In genomic region chr13:99151121-99151520, GRCm38 (mm10) we compare ENCODE assay signal across 15 mouse cellular contexts. TPM values are rescaled to one million over a fixed set of nuclear protein-coding genes. Genes with fewer than 3 reads are reported as not detected.
DNase-seq lines count a peak whose midpoint lies in the region; ATAC-seq and TF ChIP-seq lines count a peak whose summit lies in the region.
"Had no signal": no experiment of that assay in that cellular context is flagged by ENCODE, and none has a peak within 500 bp of the region (broad histone marks: within the 10 kb centered on the region; RNA-seq: fewer than 3 reads in every experiment).

No protein-coding gene starts in this region.

- H3K36me3 ChIP-seq in forebrain, embryonic 11.5 days (ENCODE audit: control insufficient read depth, insufficient read depth, low read length), result no peaks in the 10 kb centered on the region
- no peaks in the 10 kb centered on the region for H3K36me3 ChIP-seq in forebrain, postnatal 0 days (ENCODE audit: insufficient read depth)
- H3K36me3 ChIP-seq: liver, embryonic 13.5 days had no signal

- intact Hi-C loops in left cerebral cortex, adult 2 months (cut with DNase I), result loop anchor here (2.0 to 5.0 kb wide), 2 partner anchors 50 to 284 kb away; no protein-coding TSS in a partner anchor
- intact Hi-C loops in left cerebral cortex, postnatal 4 days (cut with DNase I), result loop anchor here (10.0 kb wide), 1 partner anchor 164 kb away; no protein-coding TSS in a partner anchor

- H3K4me3 ChIP-seq in forebrain, embryonic 11.5 days (ENCODE audit: low read depth, low read length), result no peak overlapping the region
- H3K4me3 ChIP-seq in forebrain, postnatal 0 days (ENCODE audit: low read depth, low read length), result no peak overlapping the region
- H3K4me3 ChIP-seq in left cerebral cortex, adult 2 months, result no peak overlapping the region
- H3K4me3 ChIP-seq: liver, embryonic 13.5 days; megakaryocyte, embryonic 14.5 days had no signal

- ATAC-seq in forebrain, embryonic 11.5 days (replicated peaks; ENCODE audit: low FRiP score), result peak; percentile 50; the same call in 1 of the 2 replicates
- no peak for ATAC-seq in forebrain, postnatal 0 days

- no peak overlapping the region for H3K9ac ChIP-seq in forebrain, embryonic 11.5 days (ENCODE audit: low read length)
- H3K9ac ChIP-seq in forebrain, postnatal 0 days, result no peak overlapping the region
- H3K9ac ChIP-seq: liver, embryonic 13.5 days had no signal

- H3K27ac ChIP-seq in forebrain, embryonic 11.5 days (ENCODE audit: low read depth, low read length), result no peak overlapping the region
- no peak overlapping the region for H3K27ac ChIP-seq in forebrain, postnatal 0 days (ENCODE audit: low read depth, low read length)
- H3K27ac ChIP-seq in left cerebral cortex, adult 2 months, result peak overlapping the region; percentile 51
- H3K27ac ChIP-seq: liver, embryonic 13.5 days had no signal

- TF ChIP-seq CTCF in forebrain, postnatal 0 days (IDR thresholded peaks at IDR 0.05; ENCODE audit: low read depth), result no peak
- TF ChIP-seq CTCF in left cerebral cortex, adult 2 months (IDR thresholded peaks at IDR 0.05), result no peak

- 42% methylated on average over 8 of the region's 8 CpGs for WGBS in forebrain, embryonic 11.5 days
- 33% methylated on average over 8 of the region's 8 CpGs for WGBS in forebrain, postnatal 0 days

- no peak overlapping the region for H3K4me2 ChIP-seq in forebrain, embryonic 11.5 days (ENCODE audit: low read depth, low read length, severe bottlenecking)
- no peak overlapping the region for H3K4me2 ChIP-seq in forebrain, postnatal 0 days (ENCODE audit: low read depth)
- H3K4me2 ChIP-seq: heart, embryonic 11.5 days; liver, embryonic 13.5 days had no signal

- H3K27me3 ChIP-seq in forebrain, embryonic 11.5 days (ENCODE audit: control insufficient read depth, insufficient read depth, low read length), result no peaks in the 10 kb centered on the region
- no peaks in the 10 kb centered on the region for H3K27me3 ChIP-seq in forebrain, postnatal 0 days (ENCODE audit: insufficient read depth, low read length)

- no peak for DNase-seq in forebrain, embryonic 11.5 days (ENCODE audit: low spot score)
- no peak for DNase-seq in forebrain, postnatal 0 days
- no peak for DNase-seq in left cerebral cortex, adult 2 months (ENCODE audit: extremely low spot score in 1 of 2, low spot score in 2 of 2)
- no peak for DNase-seq in left cerebral cortex, postnatal 4 days
- DNase-seq in testis, postnatal 10 days (ENCODE audit: low spot score), result peak; percentile 31
- DNase-seq in testis, postnatal 14 days (ENCODE audit: low spot score), result no peak
- no peak for DNase-seq in layer of hippocampus, adult 9-11 months
- DNase-seq in thymus, postnatal 0 days (ENCODE audit: low spot score), result no peak
- DNase-seq: adrenal gland, postnatal 36 days; cerebellum, adult 11 months; gastrocnemius, postnatal 25 days; kidney, postnatal 25 days; liver, embryonic 13.5 days had no signal

- peaks cover 7% of the 10 kb centered on the region; the same call in 1 of the 2 replicates for H3K4me1 ChIP-seq in forebrain, embryonic 11.5 days (replicated peaks; ENCODE audit: control insufficient read depth, insufficient read depth, low read length)
- 0 out of 2 replicates have a peak, but pooled peaks cover 4% of the 10 kb centered on the region for H3K4me1 ChIP-seq in forebrain, postnatal 0 days (ENCODE audit: insufficient read depth)
- H3K4me1 ChIP-seq: liver, embryonic 13.5 days had no signal

- no peaks in the 10 kb centered on the region for H3K9me3 ChIP-seq in forebrain, embryonic 11.5 days (ENCODE audit: control insufficient read depth, low read length)
- no peaks in the 10 kb centered on the region for H3K9me3 ChIP-seq in forebrain, postnatal 0 days (ENCODE audit: low read length)
- H3K9me3 ChIP-seq: liver, embryonic 13.5 days had no signal

RNA-seq across cellular contexts. Expression of gene Zfp366, which starts 33.5 kb away (rescaled TPM):
- polyA plus RNA-seq in forebrain, embryonic 11.5 days (2014; fragmentation: Nextera tagmentation; extraction: Ambion mirVana), result 0.72 and 0.73 TPM in 2 replicates
- 1.8 and 3.0 TPM in 2 replicates for total RNA-seq in forebrain, postnatal 0 days (2014; rRNA removed)
- 0.41 and 0.47 TPM in 2 replicates for polyA plus RNA-seq in forebrain, postnatal 0 days (2015; fragmentation: Nextera tagmentation; extraction: Ambion mirVana)
- 1 to 10 TPM; 3.1 to 4.1 TPM for total RNA-seq in left cerebral cortex, adult 2 months (2021)
- 1 to 10 TPM; 4.3 to 4.7 TPM for total RNA-seq in left cerebral cortex, postnatal 4 days (2021)
- 0.27 and 0.55 TPM in 2 replicates for polyA plus RNA-seq in thymus, postnatal 0 days (2015; fragmentation: Nextera tagmentation; extraction: Ambion mirVana)
